Mouse (Mus musculus) midbrain, embryonic 14.5 days (tissue): ENCODE results near the gene Jph3. TPM values are rescaled to one million over a fixed set of nuclear protein-coding genes. Genes with fewer than 3 reads are reported as not detected.

Experiments
- ATAC-seq: fragments of 200-750 bp; cut with Nextera tagmentation; 2 replicates; pipeline ENCODE4 v1.8.0; 2017; ENCODE audit warnings: moderate number of reproducible peaks, moderate library complexity; ENCODE audit not compliant: low FRiP score, low TSS enrichment
- DNase-seq: peaks from one replicate; pipeline ENCODE4 v3.0.0-alpha.2; 2015
- H3K27ac ChIP-seq: fragments of 300-500 bp; sonication (generic); replicated peaks from 2 replicates; pipeline ENCODE4 v1.5.1; 2014; ENCODE audit warnings: mild to moderate bottlenecking, low read depth, low read length, moderate library complexity
- H3K27me3 ChIP-seq: fragments of 300-500 bp; sonication (generic); 2 replicates; pipeline ENCODE4 v1.6.1; 2014; ENCODE audit warnings: low read length, control low read depth, mixed read lengths; ENCODE audit not compliant: control insufficient read depth, insufficient read depth
- H3K36me3 ChIP-seq: fragments of 300-500 bp; sonication (generic); 2 replicates; pipeline ENCODE4 v1.6.1; 2014; ENCODE audit warnings: low read length, control low read depth; ENCODE audit not compliant: control insufficient read depth, insufficient read depth
- H3K4me1 ChIP-seq: fragments of 300-500 bp; sonication (generic); 2 replicates; pipeline ENCODE4 v1.6.1; 2014; ENCODE audit warnings: mild to moderate bottlenecking, antibody characterized with exemption, low read length, control low read depth; ENCODE audit not compliant: control insufficient read depth, insufficient read depth
- H3K4me2 ChIP-seq: fragments of 300-500 bp; sonication (generic); 2 replicates; pipeline ENCODE4 v1.6.1; 2014; ENCODE audit warnings: mild to moderate bottlenecking, low read length, moderate library complexity
- H3K4me3 ChIP-seq: fragments of 300-500 bp; sonication (generic); replicated peaks from 2 replicates; pipeline ENCODE4 v1.5.1; 2014; ENCODE audit warnings: low read depth, low read length
- H3K9ac ChIP-seq: fragments of 300-500 bp; sonication (generic); replicated peaks from 2 replicates; pipeline ENCODE4 v1.6.1; 2014; ENCODE audit warnings: mild to moderate bottlenecking, low read length, moderate library complexity
- H3K9me3 ChIP-seq: fragments of 300-500 bp; sonication (generic); 2 replicates; pipeline ENCODE4 v1.6.1; 2016; ENCODE audit warnings: low read length, control low read depth, mixed read lengths; ENCODE audit not compliant: control insufficient read depth
- WGBS: fragments of 180-500 bp; shearing (Covaris S2); extraction: QIAGEN DNeasy Blood & Tissue Kit; methylation state at CpG from one replicate; pipeline ENCODE4 v1.1.7; 2014; 5-methylcytosine and 5-hydroxymethylcytosine counted together
- polyA plus RNA-seq: library from polyadenylated mRNA; unstranded; fragments of >200 nt; fragmentation: Nextera tagmentation; extraction: Ambion mirVana; gene quantifications from 2 replicates; pipeline ENCODE4 v1.2.1, GENCODE M21; 2014

Jph3 gene
- polyA plus RNA-seq, 1 experiment from 2014 or later: 73.5 TPM

DNA sequence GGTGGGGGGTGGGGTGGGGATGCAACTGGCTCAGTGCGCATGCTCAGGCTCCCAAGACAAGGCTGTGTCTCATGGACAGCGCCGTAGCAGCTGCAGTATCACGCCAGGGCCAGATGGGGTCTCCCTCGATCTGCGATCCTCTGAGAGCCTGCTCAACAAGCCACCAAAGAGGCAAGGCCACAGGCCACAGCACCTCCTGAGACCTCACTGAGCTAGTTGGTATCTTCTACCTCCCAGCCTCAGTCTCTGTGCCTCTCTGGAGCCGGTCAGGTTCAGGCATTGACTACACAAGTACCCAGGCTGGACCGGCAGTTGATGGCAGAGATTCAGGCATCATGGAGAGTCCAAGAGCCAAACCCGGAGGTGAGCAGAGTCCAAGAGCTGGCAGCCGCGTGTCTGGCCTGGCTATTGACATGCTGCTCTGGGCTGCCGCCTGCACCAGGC lies 11.4 kb upstream of the Jph3 start:
- Histone ChIP-seq H3K4me2 (peak overlapping the region; percentile 48), H3K9me3 (no peaks in the 10 kb centered on the region), H3K36me3 (no peaks in the 10 kb centered on the region), H3K27ac (peak overlapping the region; percentile 65), H3K4me1 (0 out of 2 replicates have a peak, but pooled peaks cover 7% of the 10 kb centered on the region), H3K27me3 (no peaks in the 10 kb centered on the region), H3K4me3 (peak overlapping the region; percentile 19; the same call in 1 of the 2 replicates), H3K9ac (no peak overlapping the region)
- DNase-seq (peak; percentile 99), ATAC-seq (peak; percentile 90)
- WGBS: 29% methylated on average over 12 of the region's 12 CpGs

DNA sequence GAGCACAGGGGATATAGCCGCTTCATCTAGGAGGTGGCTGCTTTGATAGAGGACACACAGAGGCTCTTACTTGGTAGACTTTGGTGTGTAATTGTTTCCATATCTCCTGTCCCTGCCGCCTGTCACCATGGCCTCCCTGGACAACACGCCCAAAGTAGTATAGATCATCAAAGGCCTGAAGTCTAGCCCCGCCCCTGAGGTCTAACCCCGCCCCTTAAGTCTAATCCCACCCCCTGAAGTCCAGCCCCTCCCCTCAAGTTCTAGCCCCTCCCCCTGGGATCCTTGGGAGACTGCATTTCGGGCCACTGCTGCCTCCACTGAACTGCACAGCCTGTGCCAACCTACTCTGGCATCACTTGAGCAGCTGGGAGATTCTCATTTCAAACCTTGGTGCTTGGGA lies 10.5 kb upstream of the Jph3 start:
- no peak overlapping the region for H3K4me2 ChIP-seq
- 57% methylated on average over 6 of the region's 6 CpGs for WGBS
- no peaks in the 10 kb centered on the region for H3K9me3 ChIP-seq
- no peak overlapping the region for H3K27ac ChIP-seq
- no peak for DNase-seq
- no peak overlapping the region for H3K9ac ChIP-seq
- no peaks in the 10 kb centered on the region for H3K27me3 ChIP-seq
- no peak overlapping the region for H3K4me3 ChIP-seq
- ATAC-seq: no peak
- peaks cover 10% of the 10 kb centered on the region; the same call in 1 of the 2 replicates for H3K4me1 ChIP-seq
- H3K36me3 ChIP-seq: no peaks in the 10 kb centered on the region

DNA sequence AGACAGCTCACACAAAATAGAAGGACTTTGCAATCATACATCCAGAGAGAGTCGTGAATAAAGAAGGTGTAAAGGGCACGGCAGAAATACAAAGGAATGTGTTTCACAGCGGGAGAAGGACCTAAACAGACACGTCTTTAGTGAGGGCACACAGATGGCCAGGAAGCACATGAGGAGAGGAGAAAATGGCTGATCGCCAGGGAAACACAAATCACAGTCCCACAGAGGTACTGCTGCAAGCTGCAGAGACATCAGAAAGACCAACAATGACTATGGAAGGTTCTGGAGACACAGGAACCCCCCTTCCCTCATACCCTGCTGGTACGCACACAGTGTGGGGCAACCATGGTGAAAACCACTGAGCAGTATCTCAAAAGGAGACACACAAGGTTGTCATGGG lies 8.4 kb upstream of the Jph3 start:
- Histone ChIP-seq H3K9ac (no peak overlapping the region), H3K4me1 (peaks cover 11% of the 10 kb centered on the region; the same call in 1 of the 2 replicates), H3K4me2 (no peak overlapping the region), H3K36me3 (no peaks in the 10 kb centered on the region), H3K27me3 (no peaks in the 10 kb centered on the region), H3K27ac (no peak overlapping the region), H3K4me3 (no peak overlapping the region), H3K9me3 (no peaks in the 10 kb centered on the region)
- DNase-seq (no peak), ATAC-seq (no peak)
- WGBS: 51% methylated on average over 6 of the region's 6 CpGs

DNA sequence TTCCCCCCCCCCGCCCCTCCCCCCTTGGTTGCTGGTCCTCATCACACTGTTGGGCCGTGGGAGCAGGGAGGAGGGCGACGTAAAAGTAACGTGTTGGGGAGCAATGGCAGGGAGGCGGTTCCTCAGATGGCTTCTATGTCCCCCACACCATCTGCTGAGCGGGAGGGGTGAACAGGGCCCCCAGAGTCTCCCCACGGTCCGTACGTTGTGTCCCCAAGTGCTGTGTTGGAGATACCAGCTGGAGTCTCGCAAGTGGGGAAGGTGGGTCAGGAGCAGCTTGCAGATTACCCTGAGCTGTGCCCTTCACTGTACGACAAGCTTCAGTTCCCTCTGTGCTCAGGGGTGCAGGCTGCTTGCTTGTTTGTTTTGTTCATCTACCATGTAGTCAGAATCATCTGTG lies 5.6 kb upstream of the Jph3 start:
- no peak for ATAC-seq
- Histone ChIP-seq H3K4me3 (no peak overlapping the region), H3K4me1 (peaks cover 4% of the 10 kb centered on the region; the same call in 1 of the 2 replicates), H3K4me2 (no peak overlapping the region), H3K36me3 (no peaks in the 10 kb centered on the region), H3K27me3 (peaks cover under 1% of the 10 kb centered on the region; the same call in 1 of the 2 replicates), H3K9me3 (no peaks in the 10 kb centered on the region), H3K27ac (no peak overlapping the region), H3K9ac (no peak overlapping the region)
- 79% methylated on average over 11 of the region's 12 CpGs for WGBS
- DNase-seq: no peak

DNA sequence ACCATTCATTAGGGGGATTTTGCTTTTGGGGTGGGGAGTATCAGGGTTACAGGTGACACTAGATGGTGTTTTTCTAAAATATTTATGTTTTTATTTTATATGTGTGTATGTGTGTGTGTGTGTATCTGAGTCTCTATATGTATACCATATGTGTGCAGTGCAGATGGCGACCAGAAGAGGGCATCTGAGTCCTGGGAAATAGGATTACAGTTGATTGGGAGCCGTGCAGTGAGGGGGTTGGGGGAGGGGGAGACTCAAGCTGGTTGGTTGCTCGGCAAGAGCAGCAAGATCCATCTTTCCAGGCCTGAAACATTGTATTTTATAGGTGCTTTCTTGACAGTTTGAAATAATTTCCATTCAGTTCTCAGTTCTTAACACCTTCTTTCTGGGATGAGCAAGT lies 2.3 kb upstream of the Jph3 start:
- no peak overlapping the region for H3K4me3 ChIP-seq
- H3K9me3 ChIP-seq: no peaks in the 10 kb centered on the region
- no peak overlapping the region for H3K9ac ChIP-seq
- H3K36me3 ChIP-seq: no peaks in the 10 kb centered on the region
- no peak overlapping the region for H3K27ac ChIP-seq
- H3K27me3 ChIP-seq: peaks cover 15% of the 10 kb centered on the region
- H3K4me2 ChIP-seq: no peak overlapping the region
- ATAC-seq (no peak), DNase-seq (no peak)
- WGBS: 53% methylated on average over 3 of the region's 3 CpGs
- H3K4me1 ChIP-seq: peaks cover 13% of the 10 kb centered on the region

DNA sequence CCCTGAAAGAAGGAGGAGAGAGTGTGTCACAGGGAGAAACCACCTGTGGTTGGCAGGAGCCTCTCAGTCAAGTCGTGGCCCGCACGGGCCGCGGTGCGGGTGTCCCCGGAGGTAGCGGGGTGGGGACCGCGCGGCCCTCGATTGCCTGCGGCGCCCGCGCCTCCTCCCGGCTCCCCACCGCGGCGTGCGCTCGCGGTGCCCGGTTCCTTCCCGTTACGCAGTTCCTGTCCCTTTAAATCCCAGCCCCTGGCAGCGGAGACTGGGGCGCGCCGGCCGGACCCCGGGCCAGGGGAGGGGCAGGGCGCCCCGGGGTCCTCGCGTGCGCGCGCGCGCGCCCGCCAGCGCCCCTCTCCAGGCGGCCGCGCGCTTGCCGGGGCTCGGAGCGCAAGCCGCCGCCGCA lies 331 bp downstream of the Jph3 start:
- under 1% methylated on average over 33 of the region's 54 CpGs for WGBS
- peak overlapping the region; percentile 73 for H3K9ac ChIP-seq
- H3K36me3 ChIP-seq: no peaks in the 10 kb centered on the region
- ATAC-seq (peak; percentile 44; the same call in 1 of the 2 replicates), DNase-seq (peak; percentile 83)
- H3K27ac ChIP-seq: peak overlapping the region; percentile 70; the same call in 1 of the 2 replicates
- peak overlapping the region; percentile 68 for H3K4me3 ChIP-seq
- H3K4me1 ChIP-seq: peaks cover 18% of the 10 kb centered on the region
- H3K9me3 ChIP-seq: no peaks in the 10 kb centered on the region
- H3K27me3 ChIP-seq: peaks cover 16% of the 10 kb centered on the region
- H3K4me2 ChIP-seq: peak overlapping the region; percentile 86

DNA sequence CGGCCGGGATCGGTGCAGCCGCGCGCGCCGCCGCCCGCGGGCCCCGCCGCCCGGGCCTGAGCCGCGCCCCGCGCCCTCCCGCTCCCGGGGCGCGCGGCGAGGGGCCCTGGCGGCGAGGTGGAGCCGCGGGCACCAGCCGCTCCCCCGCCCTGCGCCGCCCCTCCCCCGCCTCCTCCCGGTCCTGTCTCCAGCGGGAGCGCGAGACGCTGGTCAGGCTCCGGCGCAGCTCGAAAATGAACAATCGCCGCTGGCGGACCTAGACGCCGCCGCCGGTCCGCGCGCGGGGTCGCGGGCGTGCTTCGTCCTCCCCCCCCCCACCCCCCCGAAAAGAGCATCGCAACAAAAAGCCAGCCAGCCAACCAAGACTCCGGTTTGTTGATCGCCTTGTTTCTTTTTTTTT lies 747 bp downstream of the Jph3 start:
- Histone ChIP-seq H3K9ac (peak overlapping the region; percentile 73), H3K4me2 (peak overlapping the region; percentile 86), H3K27me3 (peaks cover 16% of the 10 kb centered on the region), H3K36me3 (no peaks in the 10 kb centered on the region), H3K27ac (peak overlapping the region; percentile 70), H3K4me3 (peak overlapping the region; percentile 68), H3K4me1 (peaks cover 18% of the 10 kb centered on the region), H3K9me3 (no peaks in the 10 kb centered on the region)
- 1% methylated on average over 49 of the region's 60 CpGs for WGBS
- DNase-seq (peak; percentile 82), ATAC-seq (0 out of 2 replicates have a peak, but pooled peaks have one; percentile 49)

DNA sequence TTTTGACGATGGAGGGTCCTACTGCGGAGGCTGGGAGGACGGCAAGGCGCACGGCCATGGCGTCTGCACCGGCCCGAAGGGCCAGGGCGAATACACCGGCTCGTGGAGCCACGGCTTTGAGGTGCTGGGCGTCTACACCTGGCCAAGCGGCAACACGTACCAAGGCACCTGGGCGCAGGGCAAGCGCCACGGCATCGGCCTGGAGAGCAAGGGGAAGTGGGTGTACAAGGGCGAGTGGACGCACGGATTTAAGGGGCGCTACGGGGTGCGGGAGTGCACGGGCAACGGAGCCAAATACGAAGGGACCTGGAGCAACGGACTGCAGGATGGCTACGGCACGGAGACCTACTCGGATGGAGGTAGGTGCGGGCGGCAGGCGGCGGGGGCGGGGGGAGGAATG lies 1.2 kb downstream of the Jph3 start:
- H3K27me3 ChIP-seq: peaks cover 16% of the 10 kb centered on the region
- H3K27ac ChIP-seq: peak overlapping the region; percentile 70
- under 1% methylated on average over 37 of the region's 37 CpGs for WGBS
- H3K9me3 ChIP-seq: no peaks in the 10 kb centered on the region
- ATAC-seq (no peak), DNase-seq (peak; percentile 30)
- H3K4me2 ChIP-seq: peak overlapping the region; percentile 86
- H3K4me1 ChIP-seq: peaks cover 18% of the 10 kb centered on the region
- H3K36me3 ChIP-seq: no peaks in the 10 kb centered on the region
- H3K9ac ChIP-seq: peak overlapping the region; percentile 73
- H3K4me3 ChIP-seq: peak overlapping the region; percentile 68

DNA sequence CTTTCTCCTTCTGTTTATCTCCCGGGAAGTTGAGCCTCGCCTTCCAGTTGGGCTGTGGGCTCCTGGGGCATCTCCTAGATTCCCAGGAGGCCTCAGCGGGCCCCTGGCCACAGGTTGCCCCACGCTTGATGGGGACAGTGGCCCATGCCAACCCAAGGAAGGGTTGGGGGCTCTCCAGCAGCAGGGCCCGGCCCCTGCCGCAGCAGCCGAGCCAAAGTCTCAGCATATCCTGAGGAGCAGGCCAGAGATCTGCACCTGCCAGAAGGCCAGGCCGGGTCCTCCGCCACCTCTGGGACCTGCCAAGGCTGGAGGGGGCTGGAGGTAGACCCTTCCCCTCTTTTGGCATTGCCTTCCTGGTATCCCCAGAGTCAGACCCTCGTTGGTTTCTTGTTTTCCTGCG lies 1.6 kb downstream of the Jph3 start:
- DNase-seq (no peak), ATAC-seq (no peak)
- WGBS: 1% methylated on average over 11 of the region's 11 CpGs
- Histone ChIP-seq H3K36me3 (no peaks in the 10 kb centered on the region), H3K9ac (peak overlapping the region; percentile 73), H3K27me3 (peaks cover 16% of the 10 kb centered on the region), H3K9me3 (no peaks in the 10 kb centered on the region), H3K4me2 (peak overlapping the region; percentile 86), H3K4me3 (peak overlapping the region; percentile 68), H3K4me1 (peaks cover 18% of the 10 kb centered on the region), H3K27ac (peak overlapping the region; percentile 70; the same call in 1 of the 2 replicates)
